Mouse (Mus musculus): Measurements from ENCODE around the gene Lgals3. TPM values are rescaled to one million over a fixed set of nuclear protein-coding genes. Genes with fewer than 3 reads are reported as not detected.

Lgals3 gene
- polyA plus RNA-seq, 1 experiment from 2014 or later = 3.3 TPM

- Histone ChIP-seq H3K27me3 (ENCODE audit: control insufficient read depth, insufficient read depth, low read length) (no peaks in the 10 kb centered on the region), H3K4me2 (replicated peaks) (no peak overlapping the region), H3K4me1 (replicated peaks; ENCODE audit: control insufficient read depth, insufficient read depth, low read length) (no peaks in the 10 kb centered on the region), H3K9ac (no peak overlapping the region), H3K4me3 (replicated peaks; ENCODE audit: low read length) (no peak overlapping the region), H3K36me3 (replicated peaks; ENCODE audit: control insufficient read depth, insufficient read depth) (no peaks in the 10 kb centered on the region), H3K9me3 (ENCODE audit: control insufficient read depth, low read length) (no peaks in the 10 kb centered on the region), H3K27ac (no peak overlapping the region)
- no peak for DNase-seq (ENCODE audit: low spot score)
- WGBS = 87% methylated on average over 7 of the region's 7 CpGs
- no peak for ATAC-seq (ENCODE audit: low FRiP score)
These were observed 16.4 kb downstream of the Lgals3 start for GRCm38 (mm10) chr14:47383911-47384310.

- Histone ChIP-seq H3K9me3 (ENCODE audit: control insufficient read depth, low read length) (no peaks in the 10 kb centered on the region), H3K27me3 (ENCODE audit: control insufficient read depth, insufficient read depth, low read length) (no peaks in the 10 kb centered on the region), H3K4me3 (replicated peaks; ENCODE audit: low read length) (no peak overlapping the region), H3K9ac (no peak overlapping the region), H3K4me2 (replicated peaks) (no peak overlapping the region), H3K36me3 (replicated peaks; ENCODE audit: control insufficient read depth, insufficient read depth) (no peaks in the 10 kb centered on the region), H3K27ac (no peak overlapping the region), H3K4me1 (replicated peaks; ENCODE audit: control insufficient read depth, insufficient read depth, low read length) (no peaks in the 10 kb centered on the region)
- WGBS = 81% methylated on average over 10 of the region's 10 CpGs
- ATAC-seq (ENCODE audit: low FRiP score) (no peak), DNase-seq (ENCODE audit: low spot score) (no peak)
These were observed 17.1 kb downstream of the Lgals3 start for GRCm38 (mm10) chr14:47384653-47385052.

GRCm38 (mm10) chr14:47386125-47386524 is 18.6 kb downstream of the Lgals3 start:
- Histone ChIP-seq H3K27ac (no peak overlapping the region), H3K4me1 (replicated peaks; ENCODE audit: control insufficient read depth, insufficient read depth, low read length) (no peaks in the 10 kb centered on the region), H3K36me3 (replicated peaks; ENCODE audit: control insufficient read depth, insufficient read depth) (0 out of 2 replicates have a peak, but pooled peaks cover 3% of the 10 kb centered on the region), H3K9ac (no peak overlapping the region), H3K9me3 (ENCODE audit: control insufficient read depth, low read length) (no peaks in the 10 kb centered on the region), H3K4me3 (replicated peaks; ENCODE audit: low read length) (no peak overlapping the region), H3K4me2 (replicated peaks) (no peak overlapping the region), H3K27me3 (ENCODE audit: control insufficient read depth, insufficient read depth, low read length) (no peaks in the 10 kb centered on the region)
- no peak for ATAC-seq (ENCODE audit: low FRiP score)
- WGBS = 92% methylated on average over 11 of the region's 11 CpGs
- no peak for DNase-seq (ENCODE audit: low spot score)

- ATAC-seq (ENCODE audit: low FRiP score) = no peak
- Histone ChIP-seq H3K9me3 (ENCODE audit: control insufficient read depth, low read length) (no peaks in the 10 kb centered on the region), H3K9ac (no peak overlapping the region), H3K36me3 (replicated peaks; ENCODE audit: control insufficient read depth, insufficient read depth) (peaks cover 3% of the 10 kb centered on the region), H3K27ac (no peak overlapping the region), H3K4me3 (replicated peaks; ENCODE audit: low read length) (no peak overlapping the region), H3K27me3 (ENCODE audit: control insufficient read depth, insufficient read depth, low read length) (no peaks in the 10 kb centered on the region), H3K4me1 (replicated peaks; ENCODE audit: control insufficient read depth, insufficient read depth, low read length) (no peaks in the 10 kb centered on the region), H3K4me2 (replicated peaks) (no peak overlapping the region)
- DNase-seq (ENCODE audit: low spot score) = no peak
- WGBS = 97% methylated on average over 10 of the region's 10 CpGs
These were observed 26.0 kb downstream of the Lgals3 start for GRCm38 (mm10) chr14:47393354-47394094.

DNA sequence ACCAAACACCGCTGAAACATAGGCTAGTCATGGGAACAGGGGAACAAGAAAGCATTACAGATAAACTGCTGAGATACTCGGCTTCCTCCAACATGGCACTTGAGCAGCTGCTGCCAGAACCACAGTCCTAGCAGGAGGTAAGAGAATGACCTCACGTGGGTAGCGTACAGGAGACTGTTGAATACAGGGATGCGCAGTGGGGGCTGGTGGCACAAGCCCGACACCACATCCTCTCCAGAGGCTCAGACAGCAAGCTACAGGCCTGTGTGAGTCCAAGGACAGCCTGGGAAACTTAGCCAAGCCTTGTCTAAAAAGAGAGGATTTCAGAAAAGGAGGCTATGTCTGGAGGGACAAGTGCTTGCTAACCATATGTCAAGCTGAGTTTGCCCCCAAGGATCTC is 27.5 kb downstream of the Lgals3 start:
- H3K9me3 ChIP-seq (ENCODE audit: control insufficient read depth, low read length) = no peaks in the 10 kb centered on the region
- DNase-seq (ENCODE audit: low spot score) (no peak), ATAC-seq (ENCODE audit: low FRiP score) (0 out of 2 replicates have a peak, but pooled peaks have one; percentile 44)
- no peak overlapping the region for H3K9ac ChIP-seq
- WGBS = 87% methylated on average over 6 of the region's 6 CpGs
- H3K4me1 ChIP-seq (replicated peaks; ENCODE audit: control insufficient read depth, insufficient read depth, low read length) = no peaks in the 10 kb centered on the region
- H3K36me3 ChIP-seq (replicated peaks; ENCODE audit: control insufficient read depth, insufficient read depth) = peaks cover 3% of the 10 kb centered on the region
- H3K27ac ChIP-seq = peak overlapping the region; percentile 43; the same call in 1 of the 2 replicates
- no peak overlapping the region for H3K4me2 ChIP-seq (replicated peaks)
- no peak overlapping the region for H3K4me3 ChIP-seq (replicated peaks; ENCODE audit: low read length)
- H3K27me3 ChIP-seq (ENCODE audit: control insufficient read depth, insufficient read depth, low read length) = no peaks in the 10 kb centered on the region

DNA sequence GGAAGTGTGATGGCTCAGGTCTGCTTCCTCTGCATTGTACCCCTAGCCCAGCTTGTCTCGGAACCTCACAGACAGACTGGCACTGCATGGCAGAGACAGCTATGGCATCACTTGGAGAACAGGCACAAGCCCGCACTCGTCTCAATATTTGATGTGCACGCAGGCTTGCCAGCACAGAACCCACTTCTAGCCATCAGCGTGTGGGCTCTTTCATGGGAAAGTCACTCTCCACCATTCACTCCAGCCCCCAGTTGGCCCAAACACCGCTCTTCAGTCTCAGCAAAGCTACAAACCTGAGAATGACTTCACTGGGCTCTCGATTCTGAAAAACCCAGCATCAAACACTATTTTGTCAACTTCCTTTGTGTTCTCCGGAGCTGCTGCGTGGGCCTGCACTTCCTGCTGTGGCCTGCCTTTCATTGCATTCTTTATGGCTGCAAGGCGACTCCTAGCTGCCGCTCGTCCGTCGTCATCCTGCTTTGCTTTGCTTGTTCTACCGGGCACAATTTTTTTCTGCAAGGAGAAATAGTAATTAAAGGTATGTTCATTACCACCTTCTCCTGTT is 28.0 kb downstream of the Lgals3 start:
- Histone ChIP-seq H3K4me1 (replicated peaks; ENCODE audit: control insufficient read depth, insufficient read depth, low read length) (no peaks in the 10 kb centered on the region), H3K36me3 (replicated peaks; ENCODE audit: control insufficient read depth, insufficient read depth) (peaks cover 3% of the 10 kb centered on the region), H3K4me3 (replicated peaks; ENCODE audit: low read length) (no peak overlapping the region), H3K9me3 (ENCODE audit: control insufficient read depth, low read length) (no peaks in the 10 kb centered on the region), H3K27me3 (ENCODE audit: control insufficient read depth, insufficient read depth, low read length) (no peaks in the 10 kb centered on the region), H3K9ac (no peak overlapping the region), H3K27ac (peak overlapping the region; percentile 43; the same call in 1 of the 2 replicates), H3K4me2 (replicated peaks) (no peak overlapping the region)
- WGBS = 58% methylated on average over 15 of the region's 15 CpGs
- ATAC-seq (ENCODE audit: low FRiP score) (0 out of 2 replicates have a peak, but pooled peaks have one; percentile 19), DNase-seq (ENCODE audit: low spot score) (no peak)

- 68% methylated on average over 5 of the region's 5 CpGs for WGBS
These were observed 28.7 kb downstream of the Lgals3 start for GRCm38 (mm10) chr14:47396165-47396652.

GRCm38 (mm10) chr14:47402735-47403134 is 35.2 kb downstream of the Lgals3 start:
- Histone ChIP-seq H3K4me3 (replicated peaks; ENCODE audit: low read length) (no peak overlapping the region), H3K36me3 (replicated peaks; ENCODE audit: control insufficient read depth, insufficient read depth) (no peaks in the 10 kb centered on the region; the same call in none of the 2 replicates), H3K4me1 (replicated peaks; ENCODE audit: control insufficient read depth, insufficient read depth, low read length) (no peaks in the 10 kb centered on the region), H3K4me2 (replicated peaks) (no peak overlapping the region), H3K9ac (no peak overlapping the region), H3K27ac (no peak overlapping the region), H3K9me3 (ENCODE audit: control insufficient read depth, low read length) (no peaks in the 10 kb centered on the region), H3K27me3 (ENCODE audit: control insufficient read depth, insufficient read depth, low read length) (no peaks in the 10 kb centered on the region)
- 92% methylated on average over 8 of the region's 8 CpGs for WGBS
- ATAC-seq (ENCODE audit: low FRiP score) (no peak), DNase-seq (ENCODE audit: low spot score) (no peak)

More at GRCm38 (mm10) chr14:47396165-47396652, 28.7 kb downstream of the Lgals3 start:
- Histone ChIP-seq H3K4me2 (replicated peaks) (no peak overlapping the region), H3K27ac (peak overlapping the region; percentile 43; the same call in 1 of the 2 replicates), H3K27me3 (ENCODE audit: control insufficient read depth, insufficient read depth, low read length) (no peaks in the 10 kb centered on the region), H3K4me3 (replicated peaks; ENCODE audit: low read length) (no peak overlapping the region), H3K36me3 (replicated peaks; ENCODE audit: control insufficient read depth, insufficient read depth) (no peaks in the 10 kb centered on the region; the same call in none of the 2 replicates), H3K9ac (no peak overlapping the region), H3K9me3 (ENCODE audit: control insufficient read depth, low read length) (no peaks in the 10 kb centered on the region), H3K4me1 (replicated peaks; ENCODE audit: control insufficient read depth, insufficient read depth, low read length) (no peaks in the 10 kb centered on the region)
- peak; percentile 77; the same call in 1 of the 2 replicates for ATAC-seq (ENCODE audit: low FRiP score)
- peak; percentile 75 for DNase-seq (ENCODE audit: low spot score)

DNA sequence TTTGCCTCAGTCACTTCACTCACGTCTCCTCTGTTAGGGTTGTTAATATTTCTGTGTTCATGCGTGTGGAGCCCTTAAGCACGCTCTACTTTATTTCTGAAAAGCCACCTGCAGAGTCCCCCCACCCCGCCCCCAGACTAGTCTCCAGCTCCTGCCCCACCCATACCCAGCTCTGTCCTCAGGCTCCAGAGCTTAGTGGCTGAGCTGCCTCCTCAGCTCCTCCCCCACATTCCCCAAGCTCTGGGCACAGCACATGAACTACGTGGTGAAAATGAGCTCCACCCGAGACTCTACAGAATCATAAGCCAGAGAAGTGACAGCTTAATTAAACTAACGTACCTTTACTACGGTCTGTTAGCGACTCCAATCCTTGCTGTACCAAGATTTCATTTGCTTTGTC is 38.4 kb downstream of the Lgals3 start:
- Histone ChIP-seq H3K9me3 (ENCODE audit: control insufficient read depth, low read length) (no peaks in the 10 kb centered on the region), H3K4me2 (replicated peaks) (no peak overlapping the region), H3K27ac (no peak overlapping the region), H3K9ac (no peak overlapping the region), H3K27me3 (ENCODE audit: control insufficient read depth, insufficient read depth, low read length) (no peaks in the 10 kb centered on the region), H3K4me3 (replicated peaks; ENCODE audit: low read length) (no peak overlapping the region), H3K36me3 (replicated peaks; ENCODE audit: control insufficient read depth, insufficient read depth) (peaks cover 12% of the 10 kb centered on the region), H3K4me1 (replicated peaks; ENCODE audit: control insufficient read depth, insufficient read depth, low read length) (no peaks in the 10 kb centered on the region)
- DNase-seq (ENCODE audit: low spot score) = no peak
- WGBS = 84% methylated on average over 9 of the region's 9 CpGs
- ATAC-seq (ENCODE audit: low FRiP score) = no peak
